Mouse (Mus musculus): Measurements from ENCODE around the gene Nbea. TPM values are rescaled to one million over a fixed set of nuclear protein-coding genes. Genes with fewer than 3 reads are reported as not detected.
"Not testable (repeated sequence)": the region's sequence is repeated elsewhere in the genome, so short reads cannot be mapped to it uniquely, and the experiment has no call there.

Nbea gene
- polyA plus RNA-seq, 1 experiment from 2014 or later = 16.7 TPM

DNA sequence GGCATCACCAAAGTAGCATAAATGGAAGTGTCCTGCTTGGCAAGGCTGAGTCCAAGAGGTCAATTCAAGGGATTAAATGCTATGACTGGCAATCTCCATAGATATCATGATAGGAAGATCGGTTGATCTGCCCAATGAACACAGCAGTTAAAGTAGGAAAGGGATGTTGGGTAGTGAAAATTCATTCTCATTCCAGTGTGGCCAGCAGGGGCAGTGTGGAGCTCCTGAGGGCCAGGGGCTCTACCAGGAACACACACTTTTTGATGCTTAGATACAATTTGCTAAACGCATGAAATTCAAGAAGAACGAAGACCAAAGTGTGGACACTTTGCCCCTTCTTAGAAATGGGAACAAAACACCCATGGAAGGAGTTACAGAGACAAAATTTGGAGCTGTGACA is 561.5 kb downstream of the Nbea start:
- H3K4me2 ChIP-seq (replicated peaks; ENCODE audit: low read depth, low read length); H3K9me3 ChIP-seq (ENCODE audit: control insufficient read depth, low read length); H3K4me3 ChIP-seq (ENCODE audit: low read length); H3K27me3 ChIP-seq (ENCODE audit: control insufficient read depth, insufficient read depth, low read length); ATAC-seq (ENCODE audit: low FRiP score, low TSS enrichment); H3K4me1 ChIP-seq (ENCODE audit: control insufficient read depth, insufficient read depth, low read length); H3K36me3 ChIP-seq (ENCODE audit: control insufficient read depth, insufficient read depth, low read length); H3K9ac ChIP-seq (ENCODE audit: low read depth, low read length); H3K27ac ChIP-seq (ENCODE audit: low read depth, low read length): not testable (repeated sequence)
- 96% methylated on average over 3 of the region's 3 CpGs for WGBS

- Histone ChIP-seq H3K4me3 (ENCODE audit: low read length) (no peak overlapping the region), H3K36me3 (ENCODE audit: control insufficient read depth, insufficient read depth, low read length) (no peaks in the 10 kb centered on the region), H3K9me3 (ENCODE audit: control insufficient read depth, low read length) (no peaks in the 10 kb centered on the region), H3K27me3 (ENCODE audit: control insufficient read depth, insufficient read depth, low read length) (no peaks in the 10 kb centered on the region), H3K9ac (ENCODE audit: low read depth, low read length) (no peak overlapping the region), H3K4me1 (ENCODE audit: control insufficient read depth, insufficient read depth, low read length) (no peaks in the 10 kb centered on the region), H3K27ac (ENCODE audit: low read depth, low read length) (no peak overlapping the region), H3K4me2 (replicated peaks; ENCODE audit: low read depth, low read length) (no peak overlapping the region)
- 95% methylated on average over 3 of the region's 3 CpGs for WGBS
- ATAC-seq (ENCODE audit: low FRiP score, low TSS enrichment) = no peak
These were observed 565.1 kb downstream of the Nbea start for GRCm38 (mm10) chr3:55618396-55618795.

GRCm38 (mm10) chr3:55612459-55613115 is 570.9 kb downstream of the Nbea start:
- H3K27me3 ChIP-seq (ENCODE audit: control insufficient read depth, insufficient read depth, low read length) = no peaks in the 10 kb centered on the region
- no peaks in the 10 kb centered on the region for H3K4me1 ChIP-seq (ENCODE audit: control insufficient read depth, insufficient read depth, low read length)
- no peak overlapping the region for H3K4me3 ChIP-seq (ENCODE audit: low read length)
- H3K4me2 ChIP-seq (replicated peaks; ENCODE audit: low read depth, low read length) = no peak overlapping the region
- 45% methylated on average over 5 of the region's 5 CpGs for WGBS
- H3K9ac ChIP-seq (ENCODE audit: low read depth, low read length) = no peak overlapping the region
- no peak for ATAC-seq (ENCODE audit: low FRiP score, low TSS enrichment)
- H3K27ac ChIP-seq (ENCODE audit: low read depth, low read length) = no peak overlapping the region
- no peaks in the 10 kb centered on the region for H3K9me3 ChIP-seq (ENCODE audit: control insufficient read depth, low read length)
- no peaks in the 10 kb centered on the region for H3K36me3 ChIP-seq (ENCODE audit: control insufficient read depth, insufficient read depth, low read length)

- no peak overlapping the region for H3K9ac ChIP-seq (ENCODE audit: low read depth, low read length)
- H3K9me3 ChIP-seq (ENCODE audit: control insufficient read depth, low read length) = no peaks in the 10 kb centered on the region
- H3K27me3 ChIP-seq (ENCODE audit: control insufficient read depth, insufficient read depth, low read length) = no peaks in the 10 kb centered on the region
- H3K36me3 ChIP-seq (ENCODE audit: control insufficient read depth, insufficient read depth, low read length) = no peaks in the 10 kb centered on the region
- no peak for ATAC-seq (ENCODE audit: low FRiP score, low TSS enrichment)
- no peak overlapping the region for H3K4me3 ChIP-seq (ENCODE audit: low read length)
- WGBS = 64% methylated on average over 5 of the region's 5 CpGs
- H3K4me2 ChIP-seq (replicated peaks; ENCODE audit: low read depth, low read length) = no peak overlapping the region
- no peak overlapping the region for H3K27ac ChIP-seq (ENCODE audit: low read depth, low read length)
- H3K4me1 ChIP-seq (ENCODE audit: control insufficient read depth, insufficient read depth, low read length) = no peaks in the 10 kb centered on the region
These were observed 571.5 kb downstream of the Nbea start for GRCm38 (mm10) chr3:55612023-55612422.

GRCm38 (mm10) chr3:55610191-55610590 is 573.3 kb downstream of the Nbea start:
- 97% methylated on average over 11 of the region's 12 CpGs for WGBS
- no peaks in the 10 kb centered on the region for H3K27me3 ChIP-seq (ENCODE audit: control insufficient read depth, insufficient read depth, low read length)
- no peaks in the 10 kb centered on the region for H3K36me3 ChIP-seq (ENCODE audit: control insufficient read depth, insufficient read depth, low read length)
- no peak overlapping the region for H3K27ac ChIP-seq (ENCODE audit: low read depth, low read length)
- H3K4me3 ChIP-seq (ENCODE audit: low read length) = no peak overlapping the region
- H3K9me3 ChIP-seq (ENCODE audit: control insufficient read depth, low read length) = no peaks in the 10 kb centered on the region
- no peaks in the 10 kb centered on the region for H3K4me1 ChIP-seq (ENCODE audit: control insufficient read depth, insufficient read depth, low read length)
- H3K9ac ChIP-seq (ENCODE audit: low read depth, low read length) = no peak overlapping the region
- ATAC-seq (ENCODE audit: low FRiP score, low TSS enrichment) = no peak
- H3K4me2 ChIP-seq (replicated peaks; ENCODE audit: low read depth, low read length) = no peak overlapping the region

GRCm38 (mm10) chr3:55600286-55600685 is 583.2 kb downstream of the Nbea start:
- no peaks in the 10 kb centered on the region for H3K9me3 ChIP-seq (ENCODE audit: control insufficient read depth, low read length)
- no peak overlapping the region for H3K4me2 ChIP-seq (replicated peaks; ENCODE audit: low read depth, low read length)

DNA sequence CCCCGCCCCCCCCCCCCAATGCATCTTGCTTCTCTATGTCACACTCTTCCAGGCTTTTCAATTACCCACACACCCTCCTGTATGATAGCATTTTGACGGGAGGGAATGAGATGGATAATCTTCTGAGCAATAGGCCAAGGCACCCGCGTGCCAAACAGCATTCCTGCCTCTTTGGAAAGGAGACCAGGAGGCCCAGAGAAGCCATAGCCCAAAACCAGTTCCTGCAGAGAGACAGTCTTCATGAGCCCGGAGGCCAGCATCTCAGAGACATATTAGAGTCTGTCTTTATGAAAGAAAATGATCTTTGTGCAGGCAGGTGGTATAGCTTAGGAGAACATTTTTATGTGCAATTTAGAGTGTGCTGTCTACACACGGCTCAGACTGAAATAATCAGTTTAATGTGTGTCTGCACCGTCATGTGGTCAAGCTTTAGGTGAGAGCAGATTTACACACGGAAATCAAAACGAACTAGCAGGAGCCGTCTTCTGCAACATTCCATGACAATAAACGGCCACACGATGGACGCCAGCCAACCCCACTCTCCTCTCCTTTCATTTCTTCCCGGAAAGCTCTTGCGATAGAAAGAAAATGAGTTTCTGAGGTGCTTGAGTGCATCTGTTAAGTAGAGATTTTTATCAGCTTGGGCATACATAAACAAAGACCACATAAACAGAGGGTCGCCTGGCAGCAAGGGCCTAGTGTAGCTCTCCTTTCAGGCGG is 584.0 kb downstream of the Nbea start:
- Histone ChIP-seq H3K36me3 (ENCODE audit: control insufficient read depth, insufficient read depth, low read length) (no peaks in the 10 kb centered on the region), H3K4me3 (ENCODE audit: low read length) (no peak overlapping the region), H3K4me1 (ENCODE audit: control insufficient read depth, insufficient read depth, low read length) (peaks cover 5% of the 10 kb centered on the region; the same call in 1 of the 2 replicates), H3K9ac (ENCODE audit: low read depth, low read length) (no peak overlapping the region), H3K9me3 (ENCODE audit: control insufficient read depth, low read length) (no peaks in the 10 kb centered on the region), H3K4me2 (replicated peaks; ENCODE audit: low read depth, low read length) (no peak overlapping the region), H3K27me3 (ENCODE audit: control insufficient read depth, insufficient read depth, low read length) (no peaks in the 10 kb centered on the region), H3K27ac (ENCODE audit: low read depth, low read length) (no peak overlapping the region; the same call in 1 of the 2 replicates)
- no peak; the same call in 1 of the 2 replicates for ATAC-seq (ENCODE audit: low FRiP score, low TSS enrichment)
- WGBS = 40% methylated on average over 17 of the region's 17 CpGs

More at GRCm38 (mm10) chr3:55600286-55600685, 583.2 kb downstream of the Nbea start:
- Histone ChIP-seq H3K4me3 (ENCODE audit: low read length) (no peak overlapping the region), H3K36me3 (ENCODE audit: control insufficient read depth, insufficient read depth, low read length) (no peaks in the 10 kb centered on the region), H3K27ac (ENCODE audit: low read depth, low read length) (no peak overlapping the region; the same call in 1 of the 2 replicates), H3K9ac (ENCODE audit: low read depth, low read length) (no peak overlapping the region), H3K27me3 (ENCODE audit: control insufficient read depth, insufficient read depth, low read length) (no peaks in the 10 kb centered on the region), H3K4me1 (ENCODE audit: control insufficient read depth, insufficient read depth, low read length) (peaks cover 5% of the 10 kb centered on the region; the same call in 1 of the 2 replicates)
- no peak for ATAC-seq (ENCODE audit: low FRiP score, low TSS enrichment)
- whole genome bisulfite sequencing = 72% methylated on average over 2 of the region's 2 CpGs

DNA sequence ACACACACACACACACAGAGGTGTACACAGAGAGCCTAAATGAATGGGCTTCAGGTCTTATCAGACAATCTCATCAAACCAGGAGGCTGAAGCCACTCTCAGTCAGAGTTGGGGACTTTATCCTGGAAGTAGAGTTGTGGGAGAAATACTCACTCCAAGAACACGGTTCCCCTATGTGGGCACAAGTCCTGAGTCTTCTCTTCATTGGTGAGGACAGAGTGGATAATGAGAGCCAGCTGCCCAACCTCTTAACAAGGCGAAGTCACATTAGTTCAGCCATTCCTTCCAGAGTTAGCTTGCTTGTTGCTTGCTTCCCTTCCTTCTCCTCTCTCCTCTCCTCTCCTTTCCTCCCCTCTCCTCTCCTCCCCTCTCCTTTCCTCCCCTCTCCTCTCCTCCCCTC is 584.8 kb downstream of the Nbea start:
- no peaks in the 10 kb centered on the region for H3K36me3 ChIP-seq (ENCODE audit: control insufficient read depth, insufficient read depth, low read length)
- no peak overlapping the region for H3K9ac ChIP-seq (ENCODE audit: low read depth, low read length)
- no peak overlapping the region for H3K4me2 ChIP-seq (replicated peaks; ENCODE audit: low read depth, low read length)
- H3K27ac ChIP-seq (ENCODE audit: low read depth, low read length) = no peak overlapping the region
- H3K4me1 ChIP-seq (ENCODE audit: control insufficient read depth, insufficient read depth, low read length) = peaks cover 5% of the 10 kb centered on the region; the same call in 1 of the 2 replicates
- H3K27me3 ChIP-seq (ENCODE audit: control insufficient read depth, insufficient read depth, low read length) = no peaks in the 10 kb centered on the region
- ATAC-seq (ENCODE audit: low FRiP score, low TSS enrichment) = no peak
- no peak overlapping the region for H3K4me3 ChIP-seq (ENCODE audit: low read length)
- H3K9me3 ChIP-seq (ENCODE audit: control insufficient read depth, low read length) = no peaks in the 10 kb centered on the region
- WGBS = 82% methylated on average over 2 of the region's 2 CpGs

- Histone ChIP-seq H3K4me2 (replicated peaks; ENCODE audit: low read depth, low read length) (no peak overlapping the region), H3K27me3 (ENCODE audit: control insufficient read depth, insufficient read depth, low read length) (no peaks in the 10 kb centered on the region), H3K4me3 (ENCODE audit: low read length) (no peak overlapping the region), H3K9ac (ENCODE audit: low read depth, low read length) (no peak overlapping the region), H3K36me3 (ENCODE audit: control insufficient read depth, insufficient read depth, low read length) (no peaks in the 10 kb centered on the region), H3K9me3 (ENCODE audit: control insufficient read depth, low read length) (no peaks in the 10 kb centered on the region), H3K4me1 (ENCODE audit: control insufficient read depth, insufficient read depth, low read length) (peaks cover 5% of the 10 kb centered on the region; the same call in 1 of the 2 replicates), H3K27ac (ENCODE audit: low read depth, low read length) (no peak overlapping the region)
- no peak for ATAC-seq (ENCODE audit: low FRiP score, low TSS enrichment)
- 81% methylated on average over 5 of the region's 5 CpGs for WGBS
These were observed 590.2 kb downstream of the Nbea start for GRCm38 (mm10) chr3:55593312-55593711.

All from kidney, embryonic 14.5 days (tissue).